Mouse (Mus musculus) MEL (cell line): ENCODE results near the gene Kirrel3. TPM values are rescaled to one million over a fixed set of nuclear protein-coding genes. Genes with fewer than 3 reads are reported as not detected.

Experiments
- DNase-seq: peaks from one replicate; pipeline ENCODE4 v3.0.0; 2011; ENCODE audit warnings: low read depth, low spot score
- H3K27ac ChIP-seq: 2 replicates; pipeline ENCODE4 v1.5.1; 2012; ENCODE audit warnings: low read depth, mild to moderate bottlenecking, control low read depth, low read length, moderate library complexity; ENCODE audit not compliant: control insufficient read depth
- H3K27me3 ChIP-seq, 2 experiments: fragments of 150-350 bp in 1 of 2; sonication (generic) in 1 of 2; 2 replicates each; pipeline ENCODE4 v1.6.1; 2012; ENCODE audit warnings: low read length in 2 of 2, mild to moderate bottlenecking in 2 of 2, improper control_type of control experiment in 1 of 2, moderate library complexity in 1 of 2; ENCODE audit not compliant: insufficient read depth in 2 of 2, control insufficient read depth in 1 of 2
- H3K36me3 ChIP-seq, 2 experiments: 2 replicates each; pipeline ENCODE4 v1.6.1; 2012 to 2014; ENCODE audit warnings: low read length in 2 of 2, improper control_type of control experiment in 1 of 2, inconsistent platforms in 1 of 2, mild to moderate bottlenecking in 1 of 2; ENCODE audit not compliant: insufficient read depth in 2 of 2, control insufficient read depth in 1 of 2
- H3K4me1 ChIP-seq, 2 experiments: fragments of 150-350 bp in 1 of 2; sonication (generic) in 1 of 2; 2 replicates each; pipeline ENCODE4 v1.6.1; 2012; ENCODE audit warnings: low read length in 2 of 2, improper control_type of control experiment in 1 of 2, mild to moderate bottlenecking in 1 of 2; ENCODE audit not compliant: insufficient read depth in 2 of 2, control insufficient read depth in 1 of 2
- H3K4me3 ChIP-seq, 2 experiments: fragments of 150-350 bp in 1 of 2; sonication (generic) in 1 of 2; 2 replicates each; pipeline ENCODE4 v1.5.1; 2012; ENCODE audit warnings: low read depth in 2 of 2, low read length in 2 of 2, mild to moderate bottlenecking in 2 of 2, moderate library complexity in 2 of 2, control low read depth in 1 of 2, improper control_type of control experiment in 1 of 2; ENCODE audit not compliant: control insufficient read depth in 1 of 2, insufficient read depth in 1 of 2
- H3K79me2 ChIP-seq: 2 replicates; pipeline ENCODE4 v1.6.1; 2012; ENCODE audit warnings: mild to moderate bottlenecking, low read length, moderate library complexity; ENCODE audit not compliant: control insufficient read depth, poor library complexity, insufficient read depth
- H3K9ac ChIP-seq: 2 replicates; pipeline ENCODE4 v1.6.1; 2012; ENCODE audit warnings: low read depth, mild to moderate bottlenecking, control low read depth, low read length, moderate library complexity; ENCODE audit not compliant: control insufficient read depth, poor library complexity, severe bottlenecking
- H3K9me3 ChIP-seq: fragments of 150-350 bp; sonication (generic); replicated peaks from 2 replicates; pipeline ENCODE4 v1.6.1; 2012; ENCODE audit warnings: mild to moderate bottlenecking, low read length, improper control_type of control experiment, moderate library complexity; ENCODE audit not compliant: insufficient read depth
- CHD2 ChIP-seq: IDR thresholded peaks from 2 replicates; pipeline ENCODE4 v1.6.1; 2011; ENCODE audit warnings: low read length, improper control_type of control experiment
- CTCF ChIP-seq, 3 experiments: IDR thresholded peaks in 2 of 3; conservative IDR thresholded peaks in 1 of 3; 2 replicates each; pipeline ENCODE4 v1.5.1; 2011 to 2012; ENCODE audit warnings: low read length in 3 of 3, low read depth in 2 of 3, mild to moderate bottlenecking in 2 of 3, improper control_type of control experiment in 1 of 3, inconsistent platforms in 1 of 3, mixed read lengths in 1 of 3, moderate library complexity in 1 of 3; ENCODE audit not compliant: control insufficient read depth in 1 of 3, insufficient read depth in 1 of 3, poor library complexity in 1 of 3, severe bottlenecking in 1 of 3
- ELF1 ChIP-seq: IDR thresholded peaks from 2 replicates; pipeline ENCODE4 v1.6.1; 2014; ENCODE audit warnings: low read depth, mild to moderate bottlenecking, inconsistent platforms, low read length, improper control_type of control experiment, moderate library complexity
- EP300 ChIP-seq, 2 experiments: IDR thresholded peaks; 2 replicates each; pipeline ENCODE4 v1.6.1; 2011; ENCODE audit warnings: improper control_type of control experiment in 2 of 2, low read length in 2 of 2, low read depth in 1 of 2, mild to moderate bottlenecking in 1 of 2
- ETS1 ChIP-seq: IDR thresholded peaks from 2 replicates; pipeline ENCODE4 v1.6.1; 2012; ENCODE audit warnings: low read depth, mild to moderate bottlenecking, inconsistent platforms, low read length, improper control_type of control experiment, moderate library complexity
- GABPA ChIP-seq: IDR thresholded peaks from 2 replicates; pipeline ENCODE4 v1.6.1; 2012; ENCODE audit warnings: low read depth, mild to moderate bottlenecking, inconsistent platforms, low read length, improper control_type of control experiment, moderate library complexity
- GATA1 ChIP-seq: IDR thresholded peaks from 2 replicates; pipeline ENCODE4 v1.6.1; 2011; ENCODE audit warnings: low read depth, low read length, improper control_type of control experiment
- HCFC1 ChIP-seq: IDR thresholded peaks from 2 replicates; pipeline ENCODE4 v1.6.1; 2012; ENCODE audit warnings: low read depth, mild to moderate bottlenecking, inconsistent platforms, low read length, improper control_type of control experiment, moderate library complexity
- JUND ChIP-seq: IDR thresholded peaks from 2 replicates; pipeline ENCODE4 v1.6.1; 2011; ENCODE audit warnings: low read depth, mild to moderate bottlenecking, improper control_type of control experiment, low read length
- KAT2A ChIP-seq: conservative IDR thresholded peaks from 2 replicates; pipeline ENCODE4 v1.6.1; 2012; ENCODE audit warnings: low read depth, low read length, improper control_type of control experiment, inconsistent platforms
- MAFK ChIP-seq: IDR thresholded peaks from 2 replicates; pipeline ENCODE4 v1.6.1; 2011; ENCODE audit warnings: low read depth, mild to moderate bottlenecking, low read length, improper control_type of control experiment, borderline replicate concordance
- MAX ChIP-seq: IDR thresholded peaks from 2 replicates; pipeline ENCODE4 v1.6.1; 2011; ENCODE audit warnings: low read length, improper control_type of control experiment
- MAZ ChIP-seq: IDR thresholded peaks from 2 replicates; pipeline ENCODE4 v1.6.1; 2012; ENCODE audit warnings: low read depth, mild to moderate bottlenecking, inconsistent platforms, low read length, improper control_type of control experiment
- MEF2A ChIP-seq: IDR thresholded peaks from 2 replicates; pipeline ENCODE4 v1.6.1; 2014; ENCODE audit warnings: low read depth, mild to moderate bottlenecking, inconsistent platforms, low read length, improper control_type of control experiment; ENCODE audit not compliant: poor library complexity, insufficient replicate concordance, severe bottlenecking; ENCODE audit errors: extremely low read depth
- MXI1 ChIP-seq: IDR thresholded peaks from 2 replicates; pipeline ENCODE4 v1.6.1; 2011; ENCODE audit warnings: mild to moderate bottlenecking, low read depth, low read length, improper control_type of control experiment
- MYB ChIP-seq: IDR thresholded peaks from 2 replicates; pipeline ENCODE4 v1.6.1; 2011; ENCODE audit warnings: mild to moderate bottlenecking, low read depth, low read length, improper control_type of control experiment
- MYC ChIP-seq: IDR thresholded peaks from 2 replicates; pipeline ENCODE4 v1.6.1; 2011; ENCODE audit warnings: low read depth, mild to moderate bottlenecking, low read length, improper control_type of control experiment, moderate library complexity
- NELFE ChIP-seq: IDR thresholded peaks from 2 replicates; pipeline ENCODE4 v1.6.1; 2011; ENCODE audit warnings: low read depth, low read length, improper control_type of control experiment
- POLR2AphosphoS2 ChIP-seq: IDR thresholded peaks from 2 replicates; pipeline ENCODE4 v1.6.1; 2011; ENCODE audit warnings: low read length, improper control_type of control experiment
- RCOR1 ChIP-seq: IDR thresholded peaks from 2 replicates; pipeline ENCODE4 v1.6.1; 2012; ENCODE audit warnings: low read depth, mild to moderate bottlenecking, inconsistent platforms, low read length, improper control_type of control experiment
- SIN3A ChIP-seq: IDR thresholded peaks from 2 replicates; pipeline ENCODE4 v1.6.1; 2012; ENCODE audit warnings: low read length, improper control_type of control experiment, inconsistent platforms
- SMC3 ChIP-seq: IDR thresholded peaks from 2 replicates; pipeline ENCODE4 v1.6.1; 2011; ENCODE audit warnings: low read depth, low read length, improper control_type of control experiment
- TCF12 ChIP-seq: IDR thresholded peaks from 2 replicates; pipeline ENCODE4 v1.6.1; 2014; ENCODE audit warnings: low read depth, mild to moderate bottlenecking, inconsistent platforms, low read length, improper control_type of control experiment, moderate library complexity
- USF2 ChIP-seq, 2 experiments: IDR thresholded peaks; 2 replicates each; pipeline ENCODE4 v1.6.1; 2011 to 2012; ENCODE audit warnings: improper control_type of control experiment in 2 of 2, low read length in 2 of 2, borderline replicate concordance in 1 of 2, inconsistent platforms in 1 of 2, low read depth in 1 of 2, mild to moderate bottlenecking in 1 of 2; ENCODE audit not compliant: insufficient read depth in 1 of 2
- ZC3H11A ChIP-seq: IDR thresholded peaks from 2 replicates; pipeline ENCODE4 v1.6.1; 2012; ENCODE audit warnings: low read depth, mild to moderate bottlenecking, inconsistent platforms, low read length, improper control_type of control experiment
- ZKSCAN1 ChIP-seq: IDR thresholded peaks from 2 replicates; pipeline ENCODE4 v1.6.1; 2012; ENCODE audit warnings: low read depth, mild to moderate bottlenecking, inconsistent platforms, low read length, improper control_type of control experiment, moderate library complexity
- polyA plus RNA-seq, 2 experiments: library from polyadenylated mRNA; stranded (reverse) in 1 of 2; unstranded in 1 of 2; fragments of >175 nt in 1 of 2; fragments of >200 nt in 1 of 2; gene quantifications; 2 replicates each; pipeline versions ENCODE4 v1.2.1 to v1.2.4; 2012; ENCODE audit warnings: low replicate concordance in 2 of 2, low read depth in 1 of 2; ENCODE audit not compliant: insufficient read length in 2 of 2, insufficient read depth in 1 of 2, missing spikeins in 1 of 2
- total RNA-seq: library from RNA; depleted of rRNA; stranded (reverse); fragments of 300-350 nt; gene quantifications from 2 replicates; pipeline ENCODE4 v1.2.3, GENCODE M21; 2012

Kirrel3 gene
- total and polyA plus RNA-seq, 3 experiments = 0.06 TPM; not detected in 2

- Histone ChIP-seq H3K4me1 (no peaks in the 10 kb centered on the region), H3K79me2 (no peaks in the 10 kb centered on the region), H3K36me3 (no peaks in the 10 kb centered on the region), H3K9ac (no peak overlapping the region), H3K4me3 (no peak overlapping the region), H3K27ac (no peak overlapping the region), H3K9me3 (no peaks in the 10 kb centered on the region), H3K27me3 (no peaks in the 10 kb centered on the region)
- TF ChIP-seq NELFE (no peak), MYC (no peak), RCOR1 (no peak), ZC3H11A (no peak), ZKSCAN1 (no peak), KAT2A (no peak), MYB (no peak), TCF12 (no peak), POLR2AphosphoS2 (no peak), GABPA (no peak), MEF2A (no peak), SMC3 (no peak), MAZ (no peak), CHD2 (no peak), EP300 (IDR thresholded peaks at IDR 0.05; ENCODE audit: low read depth in 1 of 2, low read length in 2 of 2) (no peak), MAX (no peak)
- DNase-seq = no peak
Measured at GRCm38 (mm10) chr9:34953420-34953819, 467.7 kb downstream of the Kirrel3 start.

GRCm38 (mm10) chr9:34954212-34954611 is 468.5 kb downstream of the Kirrel3 start:
- TF ChIP-seq MYB (no peak), CTCF (IDR thresholded peaks at IDR 0.05 in 2 of 3, conservative IDR thresholded peaks at IDR 0.05 in 1 of 3; ENCODE audit: control insufficient read depth in 1 of 3, insufficient read depth in 1 of 3, low read depth in 2 of 3, low read length in 3 of 3, poor library complexity in 1 of 3, severe bottlenecking in 1 of 3) (peak in 1 of 3 experiments; percentile 5; a peak in 1 of 6 replicates)
- TF ChIP-seq, all 39 proteins: peak for 1
- no peaks in the 10 kb centered on the region for H3K27me3 ChIP-seq
- no peaks in the 10 kb centered on the region for H3K79me2 ChIP-seq
- no peak overlapping the region for H3K4me3 ChIP-seq
- DNase-seq = peak; percentile 4
- no peaks in the 10 kb centered on the region for H3K4me1 ChIP-seq
- H3K9me3 ChIP-seq = no peaks in the 10 kb centered on the region
- H3K27ac ChIP-seq = no peak overlapping the region
- H3K36me3 ChIP-seq = no peaks in the 10 kb centered on the region
- H3K9ac ChIP-seq = no peak overlapping the region

- Histone ChIP-seq H3K4me3 (no peak overlapping the region), H3K4me1 (no peaks in the 10 kb centered on the region)
- TF ChIP-seq MXI1 (no peak), HCFC1 (no peak), JUND (no peak), GATA1 (no peak), ELF1 (no peak), SIN3A (no peak), ZKSCAN1 (no peak), CTCF (IDR thresholded peaks at IDR 0.05 in 2 of 3, conservative IDR thresholded peaks at IDR 0.05 in 1 of 3; ENCODE audit: control insufficient read depth in 1 of 3, insufficient read depth in 1 of 3, low read depth in 2 of 3, low read length in 3 of 3, poor library complexity in 1 of 3, severe bottlenecking in 1 of 3) (no peak), USF2 (IDR thresholded peaks at IDR 0.05; ENCODE audit: borderline replicate concordance in 1 of 2, insufficient read depth in 1 of 2, low read depth in 1 of 2, low read length in 2 of 2) (no peak), MEF2A (no peak), MAZ (no peak), ETS1 (no peak), KAT2A (no peak), MAFK (no peak)
- TF ChIP-seq, all 39 proteins: peak for 0
- Histone ChIP-seq H3K9ac (no peak overlapping the region), H3K79me2 (no peaks in the 10 kb centered on the region), H3K36me3 (no peaks in the 10 kb centered on the region), H3K27ac (no peak overlapping the region), H3K9me3 (no peaks in the 10 kb centered on the region), H3K27me3 (no peaks in the 10 kb centered on the region)
- no peak for DNase-seq
Measured at GRCm38 (mm10) chr9:34956512-34956911, 470.8 kb downstream of the Kirrel3 start.
